Mouse (Mus musculus) left cerebral cortex, adult 2 months (tissue): ENCODE measurements around the gene AC124108.1. TPM values are rescaled to one million over a fixed set of nuclear protein-coding genes. Genes with fewer than 3 reads are reported as not detected.

Experiments
- DNase-seq, 2 experiments: peaks; one replicate each; pipeline ENCODE4 v3.0.0; 2021 to 2022; ENCODE audit warnings: low spot score in 2 of 2, mixed read lengths in 1 of 2; ENCODE audit errors: extremely low spot score in 1 of 2
- H3K27ac ChIP-seq: fragments of 200-600 bp; 2 replicates; pipeline ENCODE4 v1.8.1; 2022
- H3K4me3 ChIP-seq: fragments of 200-600 bp; 2 replicates; pipeline ENCODE4 v1.8.1; 2022
- CTCF ChIP-seq: fragments of 200-600 bp; IDR thresholded peaks from 2 replicates; pipeline ENCODE4 v1.8.1; 2022; ENCODE audit warnings: antibody characterized with exemption, mild to moderate bottlenecking, moderate library complexity
- intact Hi-C: fragments of 180-260 bp; cut with DNase I; formaldehyde crosslinking; loops from one replicate; pipeline ENCODE4 v1.15.1; 2025
- total RNA-seq, 2 experiments: library from RNA; stranded (reverse); gene quantifications; 2 replicates each; pipeline ENCODE4 v1.2.3; 2021

The AC124108.1 gene
- total RNA-seq, 2 experiments from 2014 or later: 4.3 to 6.1 TPM

DNA sequence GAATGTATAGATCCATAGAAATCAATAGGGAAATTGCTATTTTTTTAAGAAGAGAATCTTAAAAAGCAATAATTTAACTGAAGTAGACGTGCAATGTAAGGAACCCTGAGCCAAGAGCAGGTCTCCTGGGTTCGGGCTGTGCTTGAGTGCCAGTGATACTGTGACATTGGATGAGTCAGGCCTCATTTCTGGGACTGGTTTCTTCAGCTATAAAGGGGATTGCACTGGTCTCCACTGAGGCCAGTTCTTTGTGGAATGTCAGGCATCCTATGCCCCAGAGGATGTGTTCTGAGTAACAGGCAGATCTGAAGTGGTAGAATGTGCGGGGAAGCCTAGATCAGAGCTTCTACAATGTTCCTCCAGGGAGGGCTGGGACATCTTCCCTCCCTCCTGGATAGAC lies 15.6 kb downstream of the AC124108.1 start:
- H3K27ac ChIP-seq: no peak overlapping the region
- no peak for TF ChIP-seq CTCF
- intact Hi-C loops: no loop called here

DNA sequence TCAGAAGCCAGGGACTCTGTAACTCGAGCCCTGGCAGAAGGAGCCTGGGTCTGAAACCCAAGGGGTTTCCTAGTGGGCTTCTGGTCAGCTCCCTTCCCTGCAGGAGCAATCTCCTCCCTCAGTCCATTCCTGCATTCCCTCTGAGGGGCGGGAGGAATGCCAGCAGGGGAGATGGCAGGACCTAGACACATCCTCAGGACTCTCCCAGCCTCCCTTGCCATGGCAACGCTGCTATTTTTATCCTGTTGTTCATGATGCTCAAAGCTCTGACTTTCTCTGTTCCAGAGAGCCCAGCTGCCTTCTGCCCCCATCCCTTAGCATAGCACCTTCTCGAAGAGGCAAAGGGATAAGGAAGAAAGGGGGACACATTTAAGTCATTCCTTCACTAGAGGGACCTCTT lies 16.9 kb downstream of the AC124108.1 start:
- peak in 1 of 2 experiments; percentile 62 for DNase-seq
- no peak for TF ChIP-seq CTCF
- intact Hi-C loops: loop anchor here (2.0 kb wide), 2 partner anchors 17 to 51 kb away; partner anchors contain the start of genes AC124108.1 and Lemd1
- peak overlapping the region; percentile 82 for H3K27ac ChIP-seq
- no peak overlapping the region for H3K4me3 ChIP-seq

More for the DNA sequence above, 15.6 kb downstream of the AC124108.1 start:
- DNase-seq: no peak
- H3K4me3 ChIP-seq: no peak overlapping the region

DNA sequence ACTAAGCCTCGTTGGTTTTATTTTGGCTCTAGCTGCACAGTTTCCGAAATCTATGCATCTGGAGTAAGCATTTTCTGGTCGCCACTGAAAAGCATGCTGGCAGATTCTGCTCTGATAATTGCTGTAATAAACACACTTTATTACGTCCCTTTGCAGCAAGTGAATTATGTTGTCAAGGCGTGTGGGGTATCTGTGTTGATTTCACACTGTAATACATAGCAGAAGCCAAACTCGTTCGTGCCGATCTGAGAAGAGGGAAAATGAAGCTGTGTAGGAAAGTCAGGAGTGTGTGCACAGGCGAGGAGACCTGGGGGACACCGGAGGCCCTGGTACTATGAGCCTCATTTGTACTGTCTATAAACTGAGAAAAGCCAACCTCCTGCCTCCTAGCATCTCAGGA lies 18.1 kb downstream of the AC124108.1 start:
- H3K4me3 ChIP-seq: no peak overlapping the region
- intact Hi-C loops: loop anchor here (2.0 kb wide), 2 partner anchors 19 to 53 kb away; partner anchors contain the start of genes AC124108.1 and Lemd1
- DNase-seq: no peak
- TF ChIP-seq CTCF: no peak
- H3K27ac ChIP-seq: no peak overlapping the region

DNA sequence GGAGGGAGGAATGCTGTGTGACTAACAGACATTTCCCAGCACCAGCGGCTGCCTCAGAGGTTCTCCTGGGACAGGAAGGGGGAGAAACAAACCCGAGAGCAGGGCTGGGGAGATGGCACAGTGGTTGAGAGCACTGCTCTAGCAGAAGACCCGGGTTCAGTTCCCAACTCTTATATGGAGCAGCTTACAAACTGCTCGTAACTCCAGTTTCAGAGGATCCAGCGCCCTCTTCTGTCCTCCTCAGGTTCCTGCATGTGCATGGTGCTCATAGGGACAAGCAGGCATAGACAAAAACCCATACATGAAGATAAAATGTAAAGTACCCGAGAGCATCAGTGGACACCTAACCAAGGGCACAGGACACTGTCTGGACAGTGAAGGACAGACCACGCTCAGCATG lies 19.7 kb downstream of the AC124108.1 start:
- intact Hi-C loops: no loop called here
- no peak overlapping the region for H3K4me3 ChIP-seq
- DNase-seq: no peak
- TF ChIP-seq CTCF: peak; percentile 57
- no peak overlapping the region for H3K27ac ChIP-seq

DNA sequence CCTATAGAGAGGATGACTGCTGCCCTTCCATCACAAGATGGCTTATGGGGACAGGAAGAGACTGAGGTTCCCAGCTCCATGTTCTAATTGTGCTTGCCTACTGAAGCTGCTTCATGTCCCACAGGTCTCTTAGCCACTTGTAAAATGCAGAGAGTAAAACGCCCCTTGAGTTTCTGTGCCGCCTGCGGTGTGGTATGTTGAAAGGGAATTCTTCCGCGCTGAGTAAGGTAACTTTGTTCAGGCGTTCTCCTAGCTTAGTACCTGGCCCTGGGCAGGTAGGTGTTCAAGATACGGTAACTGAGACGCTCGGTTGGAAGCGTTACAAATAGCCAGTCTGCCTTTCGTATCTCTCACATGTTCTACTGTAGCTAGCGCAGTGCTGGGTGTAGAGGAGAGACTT lies 20.4 kb downstream of the AC124108.1 start:
- no peak overlapping the region; the same call in 1 of the 2 replicates for H3K27ac ChIP-seq
- intact Hi-C loops: no loop called here

DNA sequence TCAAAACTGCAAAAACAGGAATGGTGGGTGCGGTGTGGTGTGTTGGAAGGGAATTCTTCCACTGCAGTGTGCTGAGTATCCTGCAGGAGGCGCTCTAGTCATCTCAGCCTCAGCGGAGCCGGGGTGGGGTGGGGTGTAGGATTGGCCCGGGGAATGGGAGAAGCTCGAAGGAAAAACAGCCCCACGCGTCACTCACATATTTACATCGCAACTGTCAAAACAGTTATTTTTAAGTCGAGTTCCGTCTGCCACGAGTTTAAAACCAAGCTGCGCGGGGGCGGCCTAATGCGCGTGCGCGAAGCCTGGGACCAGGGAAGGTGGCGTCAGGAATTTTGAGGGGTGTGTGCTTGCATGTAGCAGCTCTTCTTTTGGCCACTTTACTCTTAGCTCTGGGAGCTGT lies 21.0 kb downstream of the AC124108.1 start:
- peak; percentile 88 for TF ChIP-seq CTCF
- peak overlapping the region; percentile 34 for H3K4me3 ChIP-seq
- DNase-seq: peak; percentile 85 to 86
- intact Hi-C loops: no loop called here
- no peak overlapping the region; the same call in 1 of the 2 replicates for H3K27ac ChIP-seq

More for the DNA sequence above, 20.4 kb downstream of the AC124108.1 start:
- no peak for TF ChIP-seq CTCF
- H3K4me3 ChIP-seq: peak overlapping the region; percentile 34; the same call in 1 of the 2 replicates
- no peak for DNase-seq

DNA sequence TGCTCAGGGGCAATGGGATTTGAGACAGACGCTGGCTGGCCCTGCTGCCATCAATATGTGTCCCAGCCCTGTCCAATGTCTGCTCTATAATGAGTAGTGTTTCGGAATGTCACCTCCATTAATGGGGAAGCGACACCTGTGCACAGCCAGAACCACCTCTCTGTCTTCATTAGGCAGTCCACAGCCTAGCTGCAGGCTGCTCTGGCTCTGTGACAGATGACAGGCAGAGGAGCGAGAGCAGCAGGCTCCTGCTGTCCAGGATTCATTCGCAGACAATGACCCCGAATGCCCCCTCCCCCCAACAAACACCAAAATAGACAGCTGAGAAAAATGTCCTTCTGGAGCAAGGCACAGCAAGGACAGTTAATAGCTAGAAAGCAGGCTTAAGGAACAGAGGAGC lies 21.8 kb downstream of the AC124108.1 start:
- DNase-seq: no peak
- intact Hi-C loops: no loop called here
- no peak overlapping the region for H3K27ac ChIP-seq
- H3K4me3 ChIP-seq: no peak overlapping the region
- no peak for TF ChIP-seq CTCF

DNA sequence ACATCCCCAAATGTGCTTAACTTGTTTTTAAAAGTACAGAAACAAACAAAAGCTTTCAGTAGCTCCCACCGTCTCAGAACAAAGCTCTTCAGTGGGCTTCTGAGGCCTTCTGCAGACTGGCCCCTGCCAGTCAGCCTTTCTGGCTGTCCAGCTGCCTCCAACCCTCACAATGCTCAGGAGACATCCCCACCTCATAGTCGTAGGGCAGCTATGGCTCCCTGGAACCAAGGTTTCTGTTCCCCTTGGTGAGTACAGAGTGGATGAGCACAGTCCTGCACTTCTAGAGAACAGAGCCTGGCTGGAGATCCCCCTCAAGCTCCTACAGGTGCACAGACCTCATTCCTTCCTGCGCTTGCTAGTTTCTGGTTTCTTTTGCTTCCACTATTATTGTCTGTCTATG lies 25.0 kb downstream of the AC124108.1 start:
- no peak overlapping the region for H3K4me3 ChIP-seq
- intact Hi-C loops: no loop called here
- no peak overlapping the region for H3K27ac ChIP-seq
- no peak for DNase-seq
- TF ChIP-seq CTCF: no peak

DNA sequence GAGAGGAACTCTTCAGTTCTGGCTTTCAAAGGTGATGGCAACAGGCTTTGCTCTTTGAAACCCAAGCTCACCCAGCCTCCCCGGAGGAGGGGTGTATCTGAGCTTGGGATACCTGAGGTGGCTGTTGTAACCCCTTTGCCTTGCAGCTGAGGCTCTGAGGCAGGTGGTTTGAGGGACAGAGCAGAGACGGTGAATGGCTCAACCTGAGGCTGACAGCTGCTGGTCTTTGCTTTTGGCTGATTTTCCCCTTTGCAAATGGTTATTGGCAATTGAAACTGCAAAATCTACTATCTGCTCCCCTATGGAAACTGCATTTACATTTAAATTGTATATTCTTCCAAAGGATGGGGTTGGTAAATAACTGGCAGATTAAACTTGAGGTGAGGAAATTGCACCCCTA lies 30.4 kb downstream of the AC124108.1 start:
- DNase-seq: no peak
- TF ChIP-seq CTCF: no peak
- intact Hi-C loops: no loop called here
- no peak overlapping the region for H3K27ac ChIP-seq
- H3K4me3 ChIP-seq: no peak overlapping the region

DNA sequence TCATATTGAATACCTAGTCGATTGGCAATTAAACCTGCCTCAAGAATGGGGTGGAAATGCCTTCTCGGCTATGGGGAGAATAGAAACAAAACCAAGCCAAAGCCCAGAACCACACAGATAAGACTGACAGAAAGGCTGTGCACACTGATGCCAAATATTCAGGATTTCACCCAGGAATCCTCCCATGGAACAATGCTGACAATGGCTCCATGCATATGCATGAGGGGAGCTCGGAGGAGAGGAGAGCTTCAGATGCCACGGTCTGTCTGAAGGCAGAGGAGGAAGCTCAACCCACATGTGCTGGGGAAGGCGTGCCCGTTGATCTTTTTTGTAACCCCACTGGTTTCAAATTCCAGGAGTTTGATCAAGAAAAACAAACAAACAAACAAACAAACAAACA lies 30.9 kb downstream of the AC124108.1 start:
- intact Hi-C loops: no loop called here
- no peak overlapping the region for H3K4me3 ChIP-seq
- no peak overlapping the region for H3K27ac ChIP-seq
- TF ChIP-seq CTCF: no peak
- DNase-seq: no peak

DNA sequence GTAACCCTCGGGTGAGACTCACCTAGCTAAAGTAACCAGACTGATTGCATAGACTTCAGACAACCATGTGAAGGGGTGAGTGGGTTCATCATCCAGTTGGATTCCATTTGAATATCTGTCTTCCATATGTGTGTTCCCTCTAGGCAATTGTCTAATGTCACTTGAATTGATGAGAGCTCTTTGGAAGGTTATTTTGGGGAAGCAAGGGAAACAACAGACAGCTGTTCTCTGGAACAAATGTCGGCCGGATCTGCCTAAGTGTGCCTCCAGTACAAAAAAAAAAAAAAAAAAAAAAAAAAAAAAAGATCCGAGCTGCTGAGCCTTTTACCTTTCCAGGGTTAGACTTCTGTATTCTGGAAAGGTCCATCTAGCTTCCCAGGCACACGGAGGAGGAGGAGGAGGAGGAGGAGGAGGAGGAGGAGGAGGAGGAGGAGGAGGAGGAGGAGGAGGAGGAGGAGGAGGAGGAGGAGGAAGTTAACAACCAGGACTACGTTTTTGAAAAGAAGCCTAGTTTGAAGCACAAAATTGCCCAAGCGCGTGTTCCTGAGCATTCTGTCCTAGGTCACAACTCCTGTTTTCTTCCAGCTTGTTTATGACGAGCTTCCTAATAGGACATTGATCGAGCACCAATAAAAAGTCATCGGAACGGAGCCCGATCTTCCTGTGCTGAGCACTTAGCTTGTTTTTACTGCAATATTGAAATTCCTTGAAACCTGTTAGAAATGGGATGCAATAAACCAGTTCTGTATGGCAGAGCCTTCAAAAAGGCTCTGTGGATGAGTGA lies 35.2 kb downstream of the AC124108.1 start:
- Histone ChIP-seq H3K27ac (no peak overlapping the region), H3K4me3 (no peak overlapping the region)
- TF ChIP-seq CTCF: no peak
- DNase-seq: no peak
- intact Hi-C loops: no loop called here

DNA sequence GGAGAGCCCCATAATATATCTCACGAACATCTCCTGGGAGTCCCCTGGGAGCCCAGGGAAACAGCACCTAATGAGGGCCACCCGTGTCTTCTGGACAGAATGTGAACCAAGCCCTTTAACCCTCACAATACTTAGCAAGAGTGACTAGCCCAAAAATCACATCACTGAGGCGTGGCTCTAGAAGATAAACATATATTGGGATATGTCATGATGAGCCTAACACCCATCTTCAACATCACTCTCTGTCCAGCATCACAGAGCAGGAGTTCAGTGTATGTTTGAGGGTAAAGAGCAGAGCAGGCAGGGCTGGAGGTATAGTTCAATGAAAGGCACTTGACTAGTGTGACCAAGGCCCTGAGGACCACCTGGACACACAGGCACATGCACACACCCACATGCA lies 38.4 kb downstream of the AC124108.1 start, which contains the start of gene Gm10188:
Gm10188 (minus strand) TSS at position 101 of the 400 bp plus-strand sequence.
- intact Hi-C loops: no loop called here
- DNase-seq: no peak
- no peak for TF ChIP-seq CTCF
- Histone ChIP-seq H3K4me3 (no peak within 1 kb of the TSS), H3K27ac (no peak within 1 kb of the TSS)
